Mouse (Mus musculus) lung, adult 2 months (tissue): Measurements from ENCODE around the gene Ndufs8. TPM values are rescaled to one million over a fixed set of nuclear protein-coding genes. Genes with fewer than 3 reads are reported as not detected.

Experiments
- DNase-seq: peaks from one replicate; pipeline ENCODE4 v3.0.0; 2022
- H3K4me1 ChIP-seq: fragments of 200-500 bp; 2 replicates; pipeline ENCODE4 v1.6.1; 2011; ENCODE audit warnings: low read length; ENCODE audit not compliant: control insufficient read depth, insufficient read depth
- H3K4me3 ChIP-seq: fragments of 200-500 bp; replicated peaks from 2 replicates; pipeline ENCODE3; 2011; ENCODE audit warnings: low read depth, mild to moderate bottlenecking, control low read depth, low read length; ENCODE audit errors: extremely low read depth
- CTCF ChIP-seq: fragments of 200-500 bp; IDR thresholded peaks from 2 replicates; pipeline ENCODE4 v1.5.1; 2011; ENCODE audit warnings: mild to moderate bottlenecking, low read length, control low read depth; ENCODE audit not compliant: insufficient read depth
- POLR2A ChIP-seq: fragments of 200-500 bp; IDR thresholded peaks from 2 replicates; pipeline ENCODE4 v1.6.1; 2011; ENCODE audit warnings: low read depth, mild to moderate bottlenecking, control low read depth, low read length, borderline replicate concordance; ENCODE audit errors: extremely low read depth
- WGBS: fragments of 180-500 bp; shearing (Covaris S2); methylation state at CpG from one replicate; pipeline ENCODE4 v1.1.7; 2018; 5-methylcytosine and 5-hydroxymethylcytosine counted together
- polyA plus RNA-seq: library from polyadenylated mRNA; depleted of rRNA; stranded (reverse); fragments of >200 nt; gene quantifications from 2 replicates; pipeline ENCODE4 v1.2.3, GENCODE M21; 2012

Gene Ndufs8
- polyA plus RNA-seq, 1 experiment, result 189 TPM

DNA sequence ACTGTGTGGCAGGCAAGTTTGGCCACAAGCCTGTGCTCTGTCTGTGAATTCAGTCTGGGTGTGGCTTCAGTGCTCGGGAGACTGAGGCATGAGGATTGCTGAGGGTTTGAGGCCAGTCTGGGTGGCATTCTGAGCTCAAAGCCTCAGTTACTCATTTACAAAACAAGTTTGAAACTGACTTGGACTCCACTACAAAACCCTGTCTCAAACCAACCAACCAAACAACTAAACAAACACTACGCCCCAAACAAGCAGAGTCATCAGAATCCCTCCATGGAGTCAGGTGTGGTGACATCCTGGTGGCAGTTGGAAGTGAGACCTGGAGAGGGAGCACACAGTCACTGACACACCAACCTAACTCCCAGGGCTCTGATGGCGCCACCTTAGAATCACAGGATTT, 37.8 kb upstream of the Ndufs8 start:
- no peak for DNase-seq
- no peaks in the 10 kb centered on the region for H3K4me1 ChIP-seq
- TF ChIP-seq CTCF (no peak), POLR2A (no peak)
- WGBS, result 87% methylated on average over 3 of the region's 3 CpGs
- H3K4me3 ChIP-seq, result no peak overlapping the region

DNA sequence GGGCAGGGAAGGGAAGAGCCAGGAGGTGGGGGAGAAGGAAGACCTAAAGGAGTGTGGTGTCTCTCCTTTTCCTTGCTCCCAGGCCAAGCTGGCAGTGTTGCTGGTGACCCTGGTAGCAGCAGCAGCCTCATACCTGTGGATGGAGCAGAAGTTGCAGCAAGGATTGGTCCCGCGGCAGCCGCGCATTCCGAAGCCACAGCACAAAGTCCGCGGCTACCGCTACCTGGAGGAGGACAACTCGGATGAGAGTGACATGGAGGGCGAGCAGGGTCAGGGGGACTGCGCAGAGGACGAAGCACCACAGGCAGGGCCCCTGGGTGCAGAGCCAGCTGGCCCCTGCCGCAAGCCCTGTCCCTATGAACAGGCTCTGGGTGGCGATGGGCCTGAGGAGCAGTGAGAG, 36.0 kb upstream of the Ndufs8 start:
- Histone ChIP-seq H3K4me3 (no peak overlapping the region), H3K4me1 (no peaks in the 10 kb centered on the region)
- no peak for TF ChIP-seq CTCF
- no peak for TF ChIP-seq POLR2A
- 81% methylated on average over 14 of the region's 14 CpGs for WGBS
- no peak for DNase-seq

DNA sequence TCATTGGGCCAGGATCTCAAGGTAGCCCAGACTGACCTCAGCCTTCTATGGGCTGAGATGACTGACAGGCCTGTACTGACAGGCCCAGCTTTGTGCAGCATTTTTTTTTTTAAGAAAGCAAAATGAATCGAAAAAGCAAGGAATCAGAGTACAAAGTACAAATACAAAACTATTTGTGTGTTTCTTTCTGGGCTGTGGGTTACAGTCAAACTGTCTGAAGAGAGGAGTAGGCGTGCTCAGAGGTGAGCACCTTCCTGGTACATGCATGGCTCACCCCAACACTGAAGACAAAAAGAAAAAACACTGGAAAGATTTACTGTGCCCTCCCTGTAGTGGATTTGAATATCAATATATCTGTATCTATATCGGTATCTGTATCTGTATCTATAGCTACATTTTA, 35.2 kb upstream of the Ndufs8 start:
- H3K4me1 ChIP-seq, result no peaks in the 10 kb centered on the region
- TF ChIP-seq CTCF (no peak), POLR2A (no peak)
- DNase-seq, result no peak
- WGBS, result 82% methylated on average over 3 of the region's 3 CpGs
- no peak overlapping the region for H3K4me3 ChIP-seq

DNA sequence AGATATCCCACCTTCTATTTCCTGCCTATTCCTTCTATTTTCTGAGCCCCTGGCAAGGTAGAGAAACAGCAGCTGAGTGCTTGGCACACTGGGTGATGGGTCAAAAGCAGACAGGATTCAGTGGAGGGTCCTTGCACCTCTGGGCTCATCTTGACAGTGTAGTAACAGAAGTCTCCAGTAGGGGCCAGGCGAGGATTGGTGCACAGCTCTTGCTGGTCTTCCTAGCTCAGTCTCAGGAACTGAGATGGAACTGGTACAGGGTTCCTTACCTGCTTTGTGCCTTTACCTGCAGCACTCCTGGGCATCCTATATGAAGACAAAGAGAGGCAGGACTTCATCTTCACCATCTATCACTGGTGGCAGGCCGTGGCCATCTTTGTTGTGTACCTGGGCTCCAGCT, 34.1 kb upstream of the Ndufs8 start:
- no peak for TF ChIP-seq POLR2A
- peak; percentile 96 for TF ChIP-seq CTCF
- H3K4me3 ChIP-seq, result no peak overlapping the region
- no peaks in the 10 kb centered on the region for H3K4me1 ChIP-seq
- 35% methylated on average over 2 of the region's 2 CpGs for WGBS
- DNase-seq, result peak; percentile 64

DNA sequence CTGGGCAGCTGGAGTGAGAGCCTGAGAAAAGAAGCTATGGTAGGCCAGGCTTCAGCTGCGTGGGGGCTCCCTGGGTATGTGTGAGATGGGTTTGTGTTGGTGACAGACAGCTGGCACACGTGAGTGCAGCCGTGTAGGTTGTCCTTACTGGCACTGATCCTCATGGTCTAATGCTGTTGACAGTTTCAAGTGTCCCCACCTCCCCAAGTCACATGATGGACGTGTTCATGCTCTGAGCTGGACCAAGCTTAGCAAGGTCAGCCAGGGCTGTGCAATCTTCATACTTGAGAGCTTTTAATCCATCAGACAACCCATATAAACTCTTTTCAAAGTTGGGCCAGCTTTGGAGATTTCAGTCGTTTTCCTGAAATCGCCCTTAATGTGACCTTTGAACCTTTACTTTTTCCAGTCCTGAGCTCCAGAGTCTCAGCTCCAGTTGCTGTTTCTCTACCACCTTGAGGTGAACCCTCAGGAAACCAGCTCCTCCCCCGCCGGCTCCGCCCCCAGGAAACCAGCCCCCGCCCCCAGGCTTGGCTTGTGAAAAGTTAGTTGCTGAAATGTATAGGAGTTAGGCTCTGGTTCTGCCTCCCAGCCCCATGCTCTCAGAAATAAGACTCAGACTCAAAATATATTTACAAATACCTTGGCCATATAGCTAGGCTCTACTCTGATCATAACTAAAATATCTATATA, 33.4 kb upstream of the Ndufs8 start:
- TF ChIP-seq CTCF (no peak), POLR2A (no peak)
- 29% methylated on average over 10 of the region's 10 CpGs for WGBS
- no peak for DNase-seq

DNA sequence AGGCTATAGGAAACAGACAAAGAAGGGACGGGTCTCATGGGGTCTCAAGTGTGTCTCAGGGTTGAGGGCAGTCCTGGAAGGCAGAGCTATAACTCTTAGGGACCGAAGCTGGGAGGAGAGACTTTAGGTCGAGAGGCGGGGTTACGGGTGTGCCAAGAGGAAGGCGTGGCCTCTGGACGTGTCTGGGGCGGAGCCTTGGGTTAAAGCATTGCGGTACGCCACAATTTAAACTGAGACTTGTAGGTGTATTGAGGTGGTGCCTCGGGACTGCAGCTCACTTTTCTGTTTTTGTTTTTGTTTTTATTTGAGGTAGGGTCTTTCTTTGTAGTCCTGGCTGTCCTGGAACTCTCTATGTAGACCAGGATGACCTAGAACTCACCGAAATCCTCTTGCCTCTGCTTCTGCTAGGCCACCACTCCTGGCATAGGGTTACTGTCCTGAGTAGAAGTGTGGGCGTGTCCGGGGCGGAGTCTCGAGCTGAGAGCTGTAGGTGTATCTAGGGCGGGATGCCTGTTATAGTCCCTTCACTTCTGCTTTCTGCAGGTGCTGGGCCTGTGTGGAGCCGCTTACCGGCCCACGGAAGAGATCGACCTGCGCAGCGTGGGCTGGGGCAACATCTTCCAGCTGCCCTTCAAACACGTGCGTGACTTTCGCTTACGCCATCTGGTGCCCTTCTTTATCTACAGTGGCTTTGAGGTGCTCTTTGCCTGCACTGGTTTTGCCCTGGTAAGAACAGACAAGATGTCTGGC, 30.6 kb upstream of the Ndufs8 start:
- no peak overlapping the region for H3K4me3 ChIP-seq
- no peak for TF ChIP-seq POLR2A
- no peak for TF ChIP-seq CTCF
- peak; percentile 71 for DNase-seq
- H3K4me1 ChIP-seq, result no peaks in the 10 kb centered on the region
- 32% methylated on average over 27 of the region's 27 CpGs for WGBS

More for the DNA sequence above, 33.4 kb upstream of the Ndufs8 start:
- Histone ChIP-seq H3K4me1 (no peaks in the 10 kb centered on the region), H3K4me3 (no peak overlapping the region)

DNA sequence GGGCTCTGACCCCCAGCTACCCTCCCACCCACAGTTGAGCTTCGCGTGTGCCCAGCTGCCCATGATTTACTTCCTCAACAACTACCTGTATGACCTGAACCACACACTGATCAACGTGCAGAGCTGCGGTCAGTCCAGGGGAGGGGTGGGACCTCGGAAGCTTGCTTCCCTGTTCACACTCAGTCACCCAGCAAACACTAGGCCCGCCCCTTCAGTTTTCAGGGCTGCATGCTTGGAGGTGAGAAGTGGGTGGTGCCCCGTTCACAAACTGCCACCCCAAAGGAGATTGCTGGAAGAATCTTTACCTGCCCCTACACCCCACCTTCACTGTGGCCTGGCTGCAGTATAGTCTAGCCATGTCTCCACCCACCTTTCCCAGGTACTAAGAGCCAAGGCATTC, 29.7 kb upstream of the Ndufs8 start:
- Histone ChIP-seq H3K4me1 (no peaks in the 10 kb centered on the region), H3K4me3 (no peak overlapping the region)
- no peak for DNase-seq
- TF ChIP-seq CTCF (no peak), POLR2A (no peak)
- WGBS, result 79% methylated on average over 7 of the region's 7 CpGs

DNA sequence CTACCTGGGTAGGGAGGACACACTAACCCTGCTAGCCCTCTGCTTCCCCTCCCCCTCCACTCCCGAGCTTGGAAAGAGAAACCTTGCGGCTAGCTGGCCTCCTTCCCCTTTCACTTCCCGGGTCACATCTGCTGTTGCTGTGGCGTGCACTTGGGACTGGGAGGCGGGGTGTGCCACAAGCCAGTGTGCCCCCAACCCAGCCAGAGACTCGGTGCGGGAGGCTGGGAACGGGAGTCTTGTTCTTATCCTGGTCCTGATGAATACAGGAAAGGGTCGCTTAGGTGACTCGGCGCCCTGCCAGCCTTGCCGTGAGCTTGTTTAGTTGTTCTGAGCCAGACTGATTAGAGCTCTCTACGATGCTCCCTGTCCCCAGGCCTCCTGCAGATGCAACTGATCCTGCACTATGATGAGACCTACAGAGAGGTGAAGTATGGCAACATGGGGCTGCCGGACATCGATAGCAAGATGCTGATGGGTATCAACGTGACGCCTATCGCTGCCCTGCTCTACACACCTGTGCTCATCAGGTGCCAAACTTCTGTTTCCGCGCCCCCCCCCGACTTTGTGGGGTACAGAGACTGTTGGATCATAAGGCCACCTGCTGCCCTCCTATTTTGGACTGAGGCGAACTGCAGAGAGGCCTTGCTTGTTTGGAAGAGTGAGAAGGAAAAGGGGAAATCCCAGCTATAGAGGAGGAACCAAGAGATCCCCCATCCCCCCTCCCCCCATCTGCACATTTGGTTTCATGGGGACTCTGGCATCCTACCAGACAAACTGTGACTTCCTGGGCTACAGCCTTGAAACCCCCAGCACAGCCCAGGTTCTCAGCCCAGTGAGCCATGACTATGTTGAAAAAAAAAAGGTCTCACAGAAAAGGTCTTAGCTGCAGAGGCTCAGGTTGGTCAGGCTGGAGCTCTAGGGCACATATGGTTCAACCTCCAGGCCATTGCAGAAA, 23.6 kb upstream of the Ndufs8 start:
- H3K4me3 ChIP-seq, result peak overlapping the region; percentile 86
- 12% methylated on average over 22 of the region's 22 CpGs for WGBS
- peak; percentile 71 for DNase-seq
- TF ChIP-seq CTCF, result no peak
- peak; percentile 55; the same call in 1 of the 2 replicates for TF ChIP-seq POLR2A
- H3K4me1 ChIP-seq, result peaks cover 4% of the 10 kb centered on the region
